Mouse (Mus musculus) kidney, adult 11 months (tissue): ENCODE data around the gene Ncoa1.

ENCODE experiments used
- DNase-seq: peaks from one replicate; pipeline ENCODE4 v3.0.0; 2022

Gene Ncoa1

GRCm38 (mm10) chr12:4208405-4209133 is 268.4 kb downstream of the Ncoa1 start:
- DNase-seq = peak; percentile 33

GRCm38 (mm10) chr12:4206106-4206505 is 270.9 kb downstream of the Ncoa1 start:
- no peak for DNase-seq

- DNase-seq = no peak
These were observed 274.8 kb downstream of the Ncoa1 start for GRCm38 (mm10) chr12:4202206-4202605.

GRCm38 (mm10) chr12:4201454-4202200 is 275.4 kb downstream of the Ncoa1 start:
- no peak for DNase-seq

- DNase-seq = no peak
These were observed 277.7 kb downstream of the Ncoa1 start for GRCm38 (mm10) chr12:4199271-4199670.

GRCm38 (mm10) chr12:4198702-4199101 is 278.3 kb downstream of the Ncoa1 start:
- no peak for DNase-seq
